Mouse (Mus musculus) lung, embryonic 15.5 days (tissue): ENCODE measurements around the gene Camk2b. TPM values are rescaled to one million over a fixed set of nuclear protein-coding genes. Genes with fewer than 3 reads are reported as not detected.

ENCODE experiments used
- polyA plus RNA-seq: library from polyadenylated mRNA; unstranded; fragments of >200 nt; fragmentation: Nextera tagmentation; extraction: Ambion mirVana; gene quantifications from 2 replicates; pipeline ENCODE4 v1.2.1, GENCODE M21; 2015

The Camk2b gene
- polyA plus RNA-seq, 1 experiment from 2014 or later = 1.4 TPM

Other genes with a start within 250 kb of the Camk2b start
- 7.1 and 10.0 TPM in 2 replicates for gene Polm, start 228.3 kb downstream of the Camk2b start, polyA plus RNA-seq
- gene Aebp1, start 204.4 kb downstream of the Camk2b start, polyA plus RNA-seq = 31.3 and 37.6 TPM in 2 replicates
- gene Pold2, start 188.1 kb downstream of the Camk2b start, polyA plus RNA-seq = 149 and 160 TPM in 2 replicates
- 273 and 720 TPM in 2 replicates for gene Myl7, start 167.6 kb downstream of the Camk2b start, polyA plus RNA-seq
- gene Gck, start 116.3 kb downstream of the Camk2b start, polyA plus RNA-seq = 1.7 and 1.9 TPM in 2 replicates
- gene Ykt6, start 110.7 kb downstream of the Camk2b start, polyA plus RNA-seq = 58.6 and 61.4 TPM in 2 replicates
- gene A730071L15Rik, start 133.7 kb upstream of the Camk2b start, polyA plus RNA-seq = 0.21 and 0.42 TPM in 2 replicates
- gene Nudcd3, start 134.1 kb upstream of the Camk2b start, polyA plus RNA-seq = 39.4 and 40.3 TPM in 2 replicates
- gene Npc1l1, start 163.8 kb upstream of the Camk2b start, polyA plus RNA-seq = 0.04 TPM in 1 of 2 replicates, not detected in the other
- gene Ddx56, start 201.4 kb upstream of the Camk2b start, polyA plus RNA-seq = 89.7 and 91.0 TPM in 2 replicates
- gene Tmed4, start 208.5 kb upstream of the Camk2b start, polyA plus RNA-seq = 95.9 and 96.7 TPM in 2 replicates
- 98.7 and 107 TPM in 2 replicates for gene Ogdh, start 225.3 kb upstream of the Camk2b start, polyA plus RNA-seq